Mouse (Mus musculus) CD4-positive helper T cell, adult 2 months (primary cell): ENCODE data around the gene Prkag3.

Source experiments
- DNase-seq: peaks from one replicate; pipeline ENCODE4 v3.0.0-alpha.2; 2012; ENCODE audit warnings: low read depth, missing footprints, low spot score

Prkag3 gene

GRCm38 (mm10) chr1:74713099-74713858 lies 35.7 kb downstream of the Prkag3 start, which contains the start of gene Cyp27a1:
TSS of gene Cyp27a1 (plus strand) at chr1:74713574.
- DNase-seq, result no peak

- no peak for DNase-seq
Observed at GRCm38 (mm10) chr1:74712461-74713098, 36.4 kb downstream of the Prkag3 start.

DNA sequence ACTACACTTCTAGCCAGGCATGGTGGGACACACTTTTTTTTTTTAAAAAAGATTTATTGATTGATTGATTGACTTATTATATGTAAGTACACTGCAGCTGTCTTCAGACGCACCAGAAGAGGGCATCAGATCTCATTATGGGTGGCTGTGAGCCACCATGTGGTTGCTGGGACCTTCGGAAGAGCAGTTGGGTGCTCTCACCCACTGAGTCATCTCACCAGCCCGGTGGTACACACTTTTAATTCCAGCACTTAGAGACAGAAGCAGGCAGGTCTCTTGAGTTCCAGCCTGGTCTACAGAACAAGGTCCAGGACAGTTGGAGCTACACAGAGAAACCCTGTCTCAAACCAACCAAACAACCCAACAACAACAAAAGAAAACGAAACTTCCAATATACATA lies 37.0 kb downstream of the Prkag3 start:
- no peak for DNase-seq

- DNase-seq, result no peak
Observed at GRCm38 (mm10) chr1:74709566-74709965, 39.5 kb downstream of the Prkag3 start.

DNA sequence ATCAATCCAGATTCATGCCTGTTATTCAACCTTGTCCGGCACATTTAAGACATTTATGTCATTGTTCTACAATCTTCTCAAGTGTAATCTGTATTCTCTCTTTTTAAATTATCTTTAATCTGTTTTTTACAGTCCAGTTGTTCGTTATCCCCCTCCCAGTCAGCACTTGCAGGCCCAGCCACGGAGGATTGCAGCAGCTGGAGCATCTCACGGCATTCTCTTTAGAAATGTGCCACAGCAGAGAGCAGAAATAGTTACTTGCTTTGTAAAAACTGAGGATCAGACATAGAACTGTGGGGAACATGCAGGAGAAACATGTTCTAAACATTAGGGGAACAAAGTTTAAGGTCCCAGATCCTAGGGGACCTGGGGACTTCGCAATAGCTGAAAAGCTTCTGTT lies 44.0 kb downstream of the Prkag3 start:
- no peak for DNase-seq

DNA sequence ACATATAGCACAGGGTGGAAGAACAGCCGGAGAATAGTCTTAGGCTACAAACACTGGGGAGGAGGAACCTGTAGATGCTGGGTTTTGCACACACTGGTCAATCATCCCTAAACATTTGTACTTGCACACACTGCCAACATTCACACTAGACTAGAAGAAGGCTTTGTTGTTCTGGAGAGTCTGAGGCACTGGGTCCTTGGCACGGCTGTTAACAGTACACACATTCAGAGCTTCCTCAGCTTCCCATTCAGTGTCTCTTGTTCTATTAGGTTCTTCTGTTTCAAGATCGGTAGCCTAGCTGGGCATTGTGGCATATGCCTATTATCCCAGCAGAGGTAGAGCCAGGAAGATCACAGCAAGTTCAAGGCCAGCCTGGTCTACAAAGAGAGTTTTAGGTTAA lies 44.9 kb downstream of the Prkag3 start:
- no peak for DNase-seq

DNA sequence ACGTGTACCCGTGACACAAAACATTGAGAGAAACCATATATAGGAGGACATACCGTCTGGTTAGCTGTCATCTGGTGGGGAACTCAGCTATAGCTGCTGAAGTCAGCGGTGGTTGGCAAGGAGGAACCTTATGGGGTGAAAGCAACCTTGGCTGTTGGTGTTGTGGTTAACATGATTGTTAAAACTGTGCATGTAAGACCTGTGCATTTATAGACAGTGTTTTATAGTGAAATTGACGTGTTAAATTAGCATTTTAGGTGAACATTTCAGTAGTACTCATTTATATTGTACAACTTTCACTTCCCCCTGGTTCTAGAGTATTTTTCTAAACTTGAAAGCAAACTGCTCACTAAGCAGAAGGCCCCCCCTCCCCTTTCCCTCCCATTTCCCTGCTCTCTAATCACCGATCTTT lies 46.9 kb downstream of the Prkag3 start:
- no peak for DNase-seq

DNA sequence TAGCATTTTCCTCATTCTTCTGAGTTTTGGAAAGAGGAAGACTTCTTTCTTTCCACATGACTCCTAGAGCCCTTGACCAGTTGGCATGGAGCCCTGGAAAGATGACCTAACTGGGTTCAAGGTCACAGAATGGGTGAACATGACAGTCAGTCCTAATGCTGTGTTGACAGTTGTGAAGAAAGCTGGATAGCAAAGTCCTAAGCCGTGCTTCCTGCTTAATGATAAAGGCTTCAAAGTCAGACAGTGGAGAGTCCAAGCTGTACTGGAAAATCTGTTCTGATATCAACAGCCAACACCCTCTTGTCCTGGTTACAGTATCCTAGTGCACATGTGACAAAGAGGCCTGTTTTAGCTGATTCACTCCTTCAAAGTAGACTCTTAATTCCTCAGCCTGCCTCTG lies 50.2 kb downstream of the Prkag3 start:
- no peak for DNase-seq

DNA sequence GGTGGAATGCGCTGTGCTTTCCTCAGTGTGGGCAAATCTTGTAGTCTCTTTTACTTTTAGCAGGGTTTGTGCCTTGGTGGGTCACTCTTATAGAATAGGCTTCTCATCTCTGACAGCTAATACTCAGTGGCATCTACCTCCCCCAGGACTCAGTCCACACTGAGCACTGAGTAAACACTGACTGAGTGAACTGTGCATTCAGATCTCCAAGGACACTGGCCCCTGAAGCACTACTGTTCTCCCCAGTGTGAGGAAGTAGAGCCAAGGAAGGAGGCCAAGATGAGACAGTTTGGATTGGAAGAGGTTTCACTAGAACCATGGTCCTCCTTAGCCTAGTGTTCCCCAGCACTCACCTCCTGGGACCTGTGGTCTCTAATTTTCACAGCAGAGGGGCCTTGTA lies 50.7 kb downstream of the Prkag3 start:
- DNase-seq, result no peak

DNA sequence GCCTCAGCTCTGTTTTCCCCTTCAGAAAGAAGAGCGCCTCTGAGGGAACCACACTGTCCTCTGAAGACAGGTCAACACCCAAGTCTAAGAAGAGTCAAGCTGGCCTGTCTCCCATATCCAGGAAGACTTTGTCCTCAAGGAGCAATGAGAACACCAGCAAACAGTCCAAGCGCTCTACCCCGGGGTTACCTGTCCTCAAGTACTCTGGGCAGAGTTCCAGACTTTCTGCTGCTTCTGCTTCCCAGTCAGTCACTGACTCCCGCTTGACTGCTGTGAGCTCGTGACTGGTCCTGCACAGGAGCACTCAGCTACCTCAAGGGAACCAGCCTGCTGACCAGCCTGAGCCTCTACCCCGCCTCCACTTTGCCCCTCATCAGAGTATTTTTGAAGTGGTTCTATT lies 51.6 kb downstream of the Prkag3 start:
- no peak for DNase-seq

DNA sequence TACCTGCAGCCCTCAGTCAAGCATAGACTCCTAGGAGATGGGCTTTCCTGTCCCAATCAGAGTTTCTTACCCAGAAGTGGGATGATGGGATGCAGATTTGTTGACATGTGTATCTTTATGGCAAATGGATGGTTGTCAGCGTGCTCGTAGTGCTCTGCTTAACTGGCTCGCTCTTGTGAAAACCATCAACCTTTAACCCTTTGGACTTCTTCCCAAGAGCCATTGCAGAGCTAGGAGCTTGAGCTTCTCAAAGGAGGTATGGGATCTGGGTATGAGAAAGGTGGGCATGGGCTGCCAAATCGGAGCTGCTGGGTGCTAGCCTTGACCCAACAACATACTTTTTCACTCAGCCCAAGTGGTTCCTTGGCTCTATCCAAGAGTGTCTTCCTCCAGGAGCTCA lies 53.2 kb downstream of the Prkag3 start:
- DNase-seq, result no peak

GRCm38 (mm10) chr1:74693891-74694583 lies 55.0 kb downstream of the Prkag3 start:
- DNase-seq, result no peak
